Mouse (Mus musculus) right cerebral cortex, postnatal 36 days (tissue): ENCODE measurements around the gene Aqp3.

Experiments
- DNase-seq, 2 experiments: peaks; one replicate each; pipeline ENCODE4 v3.0.0; 2022; ENCODE audit warnings: low spot score in 2 of 2, mixed read lengths in 1 of 2

Aqp3 gene

DNA sequence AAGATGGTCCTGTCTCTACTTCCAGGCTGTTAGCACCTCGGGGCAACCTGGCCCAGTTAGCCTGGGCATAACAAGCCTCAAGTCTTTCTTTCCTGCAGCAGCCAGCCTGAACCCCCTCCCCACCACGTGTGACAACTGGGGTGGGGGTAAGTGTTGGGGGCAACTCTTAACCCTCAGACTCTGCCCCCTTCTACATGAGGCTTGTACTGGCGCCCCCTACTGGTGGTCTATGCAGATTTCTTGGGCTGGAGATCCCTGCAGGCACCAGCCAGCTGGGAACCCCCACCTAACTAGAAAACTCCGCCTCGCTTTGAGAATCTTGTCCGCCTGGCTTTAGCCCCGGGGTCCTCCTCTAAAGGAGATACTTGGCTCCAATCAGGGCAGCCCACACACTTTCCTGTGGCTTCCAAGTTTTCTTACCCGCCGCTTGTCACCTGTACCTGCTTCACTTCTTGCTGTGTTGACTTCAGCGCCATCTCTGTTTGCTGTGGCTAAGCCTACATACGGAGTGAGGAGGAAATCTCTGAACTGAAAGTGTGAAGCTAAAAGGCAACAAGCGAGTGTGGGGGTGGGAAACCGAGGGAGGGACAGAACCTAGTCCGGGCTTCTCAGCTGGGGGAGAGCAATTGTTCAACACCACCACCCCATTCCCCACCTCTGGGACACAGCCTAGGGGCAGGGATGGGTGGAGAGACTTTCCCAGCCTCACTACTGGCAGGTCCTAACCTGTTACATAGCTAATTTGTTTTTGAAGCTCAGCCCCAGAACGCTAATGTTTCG lies 33.9 kb downstream of the Aqp3 start:
- no peak for DNase-seq

DNA sequence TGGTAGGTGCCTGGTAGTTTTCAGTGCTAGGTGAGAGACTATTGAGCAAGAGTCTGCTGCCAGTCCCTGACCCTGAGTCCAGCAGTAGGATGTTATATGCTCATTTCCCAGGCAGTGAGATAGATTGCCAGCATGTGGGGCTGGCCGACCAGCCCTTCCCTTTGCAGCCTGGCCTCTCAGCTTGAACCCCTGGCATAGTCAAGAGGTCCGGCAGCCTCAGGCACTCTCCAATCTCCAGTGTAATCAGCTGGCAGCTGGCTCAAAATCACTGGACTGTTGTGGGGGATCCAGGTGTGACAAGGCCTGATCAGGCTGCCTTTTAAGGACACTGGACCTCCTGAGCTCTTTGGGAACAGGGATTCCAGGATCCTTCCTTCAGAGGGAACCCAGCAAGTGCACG lies 34.6 kb downstream of the Aqp3 start:
- no peak for DNase-seq

- DNase-seq: no peak
Observed at GRCm38 (mm10) chr4:41057361-41057760, 40.6 kb downstream of the Aqp3 start.

GRCm38 (mm10) chr4:41056742-41057332 lies 41.1 kb downstream of the Aqp3 start:
- no peak for DNase-seq

DNA sequence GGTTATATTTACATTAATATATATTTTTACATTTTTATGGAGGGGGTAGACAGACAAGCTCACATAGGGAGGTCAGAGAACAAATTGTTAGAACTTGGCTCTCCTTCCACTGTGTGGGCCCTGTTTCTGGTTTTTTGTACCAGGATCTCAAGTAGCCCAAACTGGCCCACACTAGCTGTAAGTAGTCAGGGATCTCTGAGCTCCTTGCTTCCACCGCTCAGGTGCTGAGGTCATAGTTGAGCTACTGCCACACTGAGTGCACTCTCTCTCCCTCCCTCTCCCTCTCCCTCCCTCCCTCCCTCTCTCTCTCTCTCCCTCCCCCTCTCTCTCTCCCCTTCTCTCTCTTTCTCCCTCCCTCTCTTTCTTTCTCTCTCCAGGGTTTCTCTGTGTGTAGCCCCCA lies 41.7 kb downstream of the Aqp3 start:
- DNase-seq: no peak

- no peak for DNase-seq
Observed at GRCm38 (mm10) chr4:41055111-41055510, 42.9 kb downstream of the Aqp3 start.

DNA sequence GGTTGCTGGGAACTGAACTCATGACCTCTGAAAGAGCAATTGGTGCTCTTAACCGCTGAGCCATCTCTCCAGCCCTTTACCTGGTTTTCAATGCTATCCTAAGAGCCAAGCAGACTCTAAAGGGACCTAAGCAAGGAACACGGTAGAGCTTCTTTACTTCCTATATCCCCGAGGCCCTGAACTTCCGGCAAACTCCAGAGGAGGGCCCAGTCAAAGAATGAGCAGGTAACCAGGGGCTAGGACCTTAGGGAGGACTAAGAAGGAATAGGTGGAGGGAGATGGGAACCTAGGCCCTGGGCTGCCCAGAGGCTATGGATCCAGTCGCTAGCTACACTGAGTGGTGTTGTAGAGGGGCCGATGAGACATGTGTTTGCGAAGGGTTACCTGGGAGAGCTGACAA lies 46.2 kb downstream of the Aqp3 start:
- no peak for DNase-seq

- DNase-seq: peak; percentile 56 to 63
Observed at GRCm38 (mm10) chr4:41050726-41051675, 47.0 kb downstream of the Aqp3 start.

GRCm38 (mm10) chr4:41048926-41049325 lies 49.1 kb downstream of the Aqp3 start:
- no peak for DNase-seq

- DNase-seq: no peak
Observed at GRCm38 (mm10) chr4:41047524-41048271, 50.3 kb downstream of the Aqp3 start, which contains the start of gene Aqp7. Gene Aqp7 (minus strand): TSS chr4:41048139.

GRCm38 (mm10) chr4:41046254-41046795 lies 51.7 kb downstream of the Aqp3 start:
- no peak for DNase-seq

DNA sequence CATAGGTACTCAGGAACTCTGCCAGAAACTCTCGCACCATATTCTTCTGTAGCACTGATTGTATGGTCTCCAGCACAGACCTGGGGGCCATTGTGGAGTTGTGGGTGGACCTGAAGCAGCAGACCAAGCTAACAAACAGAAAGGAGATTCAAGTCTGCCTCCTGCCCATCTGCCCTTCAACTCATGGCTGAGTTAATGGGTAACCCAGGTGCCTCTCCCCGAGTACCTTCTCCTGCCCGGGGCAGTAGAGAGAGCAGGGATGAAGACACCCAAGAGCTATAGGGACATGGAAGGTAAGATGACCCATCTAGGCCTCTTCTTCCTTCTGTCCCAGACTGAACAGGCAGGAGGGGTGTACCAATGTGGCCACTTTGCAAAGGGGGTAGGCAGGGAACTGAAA lies 52.7 kb downstream of the Aqp3 start:
- DNase-seq: no peak

DNA sequence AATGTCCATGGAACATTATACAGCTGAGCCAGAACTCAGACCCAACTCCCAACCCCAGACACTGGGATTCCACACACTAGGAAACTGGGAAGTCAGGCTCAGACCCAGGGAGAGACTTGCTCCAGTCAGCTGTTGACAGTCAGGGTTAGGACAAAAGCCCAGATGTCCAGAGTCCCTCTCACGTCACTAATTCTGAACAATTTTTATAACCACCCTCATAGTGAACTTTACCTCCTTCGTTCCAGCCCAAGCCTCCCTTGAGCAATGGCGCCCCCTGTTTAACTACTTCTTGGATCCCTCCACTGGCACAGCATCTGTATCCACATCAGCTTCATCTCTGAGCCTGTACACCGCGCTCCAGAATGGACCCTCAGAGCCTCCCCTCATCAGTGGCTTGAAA lies 54.0 kb downstream of the Aqp3 start:
- no peak for DNase-seq

GRCm38 (mm10) chr4:41042880-41043279 lies 55.1 kb downstream of the Aqp3 start:
- no peak for DNase-seq
